Mouse (Mus musculus): ENCODE results near the gene Nxph2. TPM values are rescaled to one million over a fixed set of nuclear protein-coding genes. Genes with fewer than 3 reads are reported as not detected.
"Not testable (repeated sequence)": the region's sequence is repeated elsewhere in the genome, so short reads cannot be mapped to it uniquely, and the experiment has no call there.

Gene Nxph2
- not detected in 2 replicates for polyA plus RNA-seq (2015; fragmentation: Nextera tagmentation; extraction: Ambion mirVana)

DNA sequence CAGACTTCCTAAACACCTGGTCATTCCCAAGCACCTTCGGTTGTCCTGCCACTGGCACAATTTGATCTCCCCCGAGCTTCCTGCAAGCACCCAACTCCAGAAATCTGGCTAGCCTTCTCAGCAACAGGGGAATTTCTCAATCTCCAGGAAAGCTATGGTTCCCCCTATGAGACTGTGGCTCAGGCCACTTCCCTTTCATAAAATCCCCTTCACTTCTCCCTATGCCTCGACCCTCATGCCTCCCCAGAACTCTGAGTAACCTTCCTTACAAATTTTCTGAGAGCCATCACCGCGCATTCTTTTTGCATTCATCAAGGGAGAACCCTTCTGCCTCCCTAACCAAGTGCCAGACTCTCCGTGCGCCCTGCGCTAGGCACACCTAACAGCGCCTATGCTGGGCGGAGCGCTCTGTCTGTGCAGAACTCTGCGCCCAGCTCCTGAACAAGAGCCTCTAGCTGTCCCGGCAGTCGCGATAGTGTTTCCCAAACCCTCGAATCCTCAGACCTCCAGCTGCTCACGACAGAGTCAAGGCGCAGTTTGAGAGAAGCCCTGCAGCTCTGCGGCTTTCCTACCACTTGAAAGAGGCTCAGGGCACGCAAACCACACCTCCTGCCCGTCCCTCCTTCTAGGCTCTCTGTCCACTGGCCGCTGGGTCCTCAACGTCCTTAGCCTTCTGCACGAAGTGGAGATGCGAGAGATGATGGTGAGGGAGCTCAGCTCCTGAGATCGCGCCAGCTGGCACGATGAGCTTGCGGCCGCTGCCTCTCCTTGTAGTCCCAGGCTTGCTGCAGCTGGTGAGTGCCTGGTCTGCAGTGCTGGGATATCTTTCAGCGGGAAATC, at the start of gene Nxph2:
Nxph2 (plus strand) TSS at position 501 of the 840 bp plus-strand sequence.
- Histone ChIP-seq H3K4me2 (no peak within 1 kb of the TSS), H3K36me3 (replicated peaks) (no peaks in the 10 kb centered on the region), H3K4me3 (replicated peaks) (no peak within 1 kb of the TSS), H3K27me3 (peaks cover 12% of the 10 kb centered on the region), H3K27ac (replicated peaks) (no peak within 1 kb of the TSS), H3K9ac (no peak within 1 kb of the TSS), H3K4me1 (replicated peaks) (no peaks in the 10 kb centered on the region), H3K9me3 (replicated peaks) (no peaks in the 10 kb centered on the region)
- no peak for ATAC-seq (ENCODE audit: insufficient read depth)
- WGBS (ENCODE audit: insufficient replicate concordance) = 4% methylated on average over 31 of the region's 31 CpGs

DNA sequence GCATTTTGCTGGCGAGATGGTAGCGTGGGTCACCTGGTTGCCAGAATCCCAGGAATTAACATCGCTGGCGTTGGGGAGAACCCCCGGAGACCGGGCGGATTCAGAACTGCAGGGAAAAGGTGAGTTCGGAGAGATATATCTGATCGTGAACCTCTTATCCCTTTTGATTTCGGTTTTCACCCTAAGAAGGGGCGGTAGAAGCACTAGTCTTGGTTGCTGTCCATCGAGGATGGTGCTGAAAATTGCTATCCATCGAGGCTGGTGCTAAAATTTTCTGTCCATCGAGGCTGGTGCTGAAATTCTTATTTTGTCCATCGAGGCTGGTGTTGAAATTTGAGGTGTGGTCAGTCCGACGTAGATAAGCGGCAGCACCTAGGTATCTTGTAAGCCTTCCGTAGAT, 30.1 kb upstream of the Nxph2 start:
- not testable (repeated sequence) for H3K36me3 ChIP-seq (replicated peaks); H3K9me3 ChIP-seq (replicated peaks); ATAC-seq (ENCODE audit: insufficient read depth); H3K27ac ChIP-seq (replicated peaks); H3K4me2 ChIP-seq; H3K4me1 ChIP-seq (replicated peaks); H3K9ac ChIP-seq; H3K27me3 ChIP-seq; H3K4me3 ChIP-seq (replicated peaks)
- WGBS (ENCODE audit: insufficient replicate concordance) = 42% methylated on average over 19 of the region's 19 CpGs

DNA sequence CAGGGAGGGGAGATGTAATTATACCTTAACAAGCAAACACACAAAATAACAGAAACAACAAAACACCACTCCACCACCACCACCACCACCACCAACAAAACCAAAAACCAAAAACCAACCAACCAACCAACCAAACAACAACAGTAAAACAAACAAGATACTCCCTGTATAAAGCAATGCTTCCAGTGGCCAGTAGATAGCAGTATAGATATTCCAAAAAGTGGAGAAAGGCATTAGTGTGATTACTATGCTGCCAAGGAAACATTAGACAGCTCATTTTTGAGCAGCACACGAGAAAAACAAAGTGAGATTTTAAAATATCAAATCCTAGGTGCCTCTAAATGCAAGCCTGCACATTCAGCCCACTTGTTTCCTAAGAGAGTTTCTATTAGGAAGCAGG, 6.2 kb upstream of the Nxph2 start:
- 6% methylated on average over 1 of the region's 1 CpGs for WGBS (ENCODE audit: insufficient replicate concordance)

More for the DNA sequence above, 6.2 kb upstream of the Nxph2 start:
- Histone ChIP-seq H3K27ac (replicated peaks) (no peak overlapping the region), H3K4me3 (replicated peaks) (no peak overlapping the region), H3K9me3 (replicated peaks) (no peaks in the 10 kb centered on the region), H3K4me2 (no peak overlapping the region), H3K9ac (no peak overlapping the region), H3K27me3 (no peaks in the 10 kb centered on the region), H3K36me3 (replicated peaks) (no peaks in the 10 kb centered on the region), H3K4me1 (replicated peaks) (no peaks in the 10 kb centered on the region)
- no peak for ATAC-seq (ENCODE audit: insufficient read depth)

Other genes starting within 250 kb of the Nxph2 start
- 5.7 and 6.2 TPM in 2 replicates for gene Mastl, start 165.2 kb upstream of the Nxph2 start, polyA plus RNA-seq (2015; fragmentation: Nextera tagmentation; extraction: Ambion mirVana)
- 27.3 and 31.2 TPM in 2 replicates for gene Yme1l1, start 164.9 kb upstream of the Nxph2 start, polyA plus RNA-seq (2015; fragmentation: Nextera tagmentation; extraction: Ambion mirVana)
- not detected in 2 replicates for gene 4931423N10Rik, start 113.8 kb upstream of the Nxph2 start, polyA plus RNA-seq (2015; fragmentation: Nextera tagmentation; extraction: Ambion mirVana)